Mouse (Mus musculus): ENCODE measurements at regions not wholly inside any gene's neighbourhood (a gene's known extent, or its start where the extent isn't known, plus 50 kb on each side); places are given as distances from the start of the nearest gene placed in this dataset.

DNA sequence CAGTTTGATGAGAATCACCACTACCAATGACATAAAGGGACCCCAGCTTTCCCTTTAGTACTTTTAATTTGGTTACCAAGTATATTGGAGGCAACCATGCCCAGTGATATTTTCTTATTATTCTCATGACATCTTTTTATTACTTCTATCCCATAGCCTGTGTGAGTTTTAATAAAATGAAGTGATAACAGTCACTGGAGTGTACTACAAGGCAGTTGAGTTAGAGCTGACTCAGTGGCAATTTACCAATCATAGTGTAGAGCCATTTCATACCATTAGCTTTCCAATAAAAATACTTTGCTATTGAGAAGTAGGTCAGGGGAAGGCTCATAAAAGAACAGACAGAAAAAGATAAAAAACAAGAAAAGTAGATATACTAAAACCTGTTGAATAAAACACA is 353.2 kb upstream of the Galntl6 start:
- in situ Hi-C loops (cut with MboI, MseI), result no loop called here

DNA sequence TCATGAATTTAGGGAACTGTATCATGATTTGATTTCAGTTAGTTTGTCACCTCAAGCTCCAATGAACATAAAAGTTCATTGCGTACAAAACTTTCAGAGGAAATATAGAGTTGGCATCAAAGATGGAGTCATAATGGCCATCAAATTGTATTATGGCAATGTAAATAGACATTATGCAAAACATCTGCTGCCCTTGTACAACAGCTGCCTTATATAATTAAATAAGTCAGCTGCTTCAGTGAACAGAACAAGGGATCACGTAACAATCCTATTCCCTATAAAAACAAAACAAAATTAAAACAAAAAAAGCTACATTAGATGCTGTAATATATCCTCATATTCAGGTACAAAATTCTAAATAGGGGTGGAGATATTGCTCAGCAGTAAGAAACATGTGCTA is 320.4 kb upstream of the Galntl6 start:
- in situ Hi-C loops (cut with MboI, MseI), result no loop called here

DNA sequence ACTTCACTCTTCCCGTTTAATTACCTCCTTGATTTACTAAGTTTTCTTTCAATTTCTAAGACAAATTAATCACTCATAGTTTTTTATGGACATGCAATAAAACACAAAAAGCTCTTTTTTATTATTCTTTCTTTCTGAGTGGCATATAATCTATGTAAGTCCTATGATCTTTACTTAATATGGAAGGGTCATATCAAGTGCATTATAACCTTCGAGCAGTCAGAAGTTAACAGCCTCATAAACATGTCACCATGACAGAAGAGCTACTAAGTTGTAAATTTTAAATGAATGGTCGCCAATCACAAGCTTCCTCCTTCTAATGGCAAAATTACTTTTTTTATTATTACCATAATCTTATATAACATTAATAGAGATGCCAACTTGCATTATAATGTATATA is 312.2 kb upstream of the Galntl6 start:
- in situ Hi-C loops (cut with MboI, MseI), result no loop called here

DNA sequence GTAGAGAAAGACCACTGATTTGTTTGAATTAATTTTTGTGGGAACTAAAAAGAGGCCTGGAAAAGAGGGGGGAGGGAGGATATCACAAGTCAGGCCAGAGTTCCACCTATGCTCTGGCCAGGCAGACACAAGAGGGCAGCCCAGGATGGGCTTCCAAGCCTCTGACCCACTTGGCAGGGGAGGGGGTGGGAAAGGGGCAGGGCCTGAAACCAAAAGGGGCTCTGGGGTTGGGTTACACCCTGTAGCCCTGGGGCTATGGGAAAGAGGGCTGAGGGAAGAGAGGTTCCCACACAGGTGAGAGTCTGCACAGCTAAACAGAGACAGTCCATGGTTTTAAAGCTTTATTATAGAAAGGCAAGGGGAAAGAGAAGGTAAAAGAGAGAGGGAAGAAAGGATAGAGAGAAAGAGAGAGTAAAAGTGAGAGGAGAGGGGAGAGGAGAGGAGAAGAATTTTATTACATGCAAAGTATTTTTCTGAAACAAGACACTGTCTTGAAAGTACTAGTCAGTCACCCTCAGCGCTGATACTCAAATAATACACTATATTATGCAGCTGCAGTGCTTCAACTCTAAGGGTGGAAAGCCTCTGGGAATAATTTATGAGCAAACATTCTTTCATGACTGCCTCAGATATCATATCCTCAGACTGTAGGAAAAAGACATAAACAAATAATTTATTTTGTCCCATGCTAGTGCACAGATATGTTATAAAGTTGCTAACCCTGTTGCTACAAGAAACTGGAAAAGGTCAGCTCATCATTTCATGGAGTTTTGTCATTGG is 262.3 kb upstream of the Galntl6 start:
- in situ Hi-C loops (cut with MboI, MseI), result no loop called here

DNA sequence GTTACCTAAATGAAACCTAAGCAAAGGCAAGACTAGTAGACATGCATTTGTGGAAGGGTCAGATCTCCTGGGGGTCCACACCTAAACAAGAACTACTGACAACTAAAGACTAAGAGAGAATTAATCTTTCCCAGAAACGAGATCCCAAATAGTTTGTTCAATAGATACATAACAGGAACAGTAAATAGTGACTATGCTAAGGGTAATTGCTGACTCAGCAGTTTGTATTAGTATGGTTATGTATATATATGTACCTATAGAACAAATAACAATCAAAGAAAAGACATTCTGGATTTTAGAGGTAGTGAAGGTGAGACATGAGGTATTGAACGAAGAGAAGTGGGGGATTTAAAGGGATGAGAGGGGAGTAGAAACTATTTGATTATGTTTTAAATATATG is 218.3 kb upstream of the Galntl6 start:
- in situ Hi-C loops (cut with MboI, MseI), result no loop called here

DNA sequence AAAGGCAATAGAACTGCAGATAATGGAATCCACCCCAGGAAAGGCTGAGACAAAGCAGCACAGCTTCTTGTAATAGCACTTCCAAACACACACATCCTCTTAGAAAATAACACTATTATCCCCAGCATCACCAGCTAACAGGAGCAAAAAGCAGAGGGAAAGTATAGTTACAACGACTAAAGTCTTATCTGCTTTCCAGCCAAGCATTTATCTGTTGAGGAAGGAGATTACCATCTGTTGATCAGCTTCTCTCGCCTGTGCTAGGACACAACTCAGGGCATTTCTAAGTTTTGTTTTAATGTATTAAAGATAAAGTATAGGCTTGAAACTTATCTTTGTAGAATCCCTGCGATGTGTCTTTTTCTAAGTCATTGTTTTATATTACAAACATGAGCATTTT is 200.8 kb upstream of the Galntl6 start:
- in situ Hi-C loops (cut with MboI, MseI), result loop anchor here (25.0 kb wide), 1 partner anchor 1176 kb away; no protein-coding TSS in a partner anchor

DNA sequence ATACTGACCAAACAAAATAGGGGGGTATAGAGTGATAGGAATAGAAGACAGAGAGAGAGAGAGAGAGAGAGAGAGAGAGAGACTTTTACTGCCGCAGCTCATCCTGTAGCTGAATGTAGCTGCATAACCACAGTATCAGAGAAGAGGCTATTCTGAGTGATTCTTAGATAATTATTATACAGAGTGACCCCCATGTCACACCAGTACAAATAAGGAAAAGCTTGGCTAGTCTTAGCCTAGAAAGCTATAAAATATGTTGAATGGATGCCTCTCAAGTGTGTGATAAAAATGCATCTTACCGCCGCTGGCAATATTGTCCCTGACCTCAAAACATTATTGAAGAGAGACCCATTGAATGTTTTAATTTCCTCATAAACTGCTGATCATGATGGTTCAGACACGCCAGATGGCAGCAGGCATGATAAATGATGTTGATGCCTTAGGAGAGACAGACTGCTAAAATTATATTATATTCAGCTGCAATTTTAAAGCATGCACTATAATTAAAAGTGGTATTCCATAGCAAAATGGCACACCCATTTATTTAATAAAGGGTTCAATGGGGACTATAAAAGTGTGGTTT is 178.9 kb upstream of the Galntl6 start:
- in situ Hi-C loops (cut with MboI, MseI), result no loop called here
